29 mouse cellular contexts compared by ENCODE assay signal in genomic region chr16:23838696-23839095, GRCm38 (mm10). TPM values are rescaled to one million over a fixed set of nuclear protein-coding genes. Genes with fewer than 3 reads are reported as not detected.
A peak's percentile ranks its signal among the peaks of the same experiment; 100 is the strongest.
DNase-seq lines count a peak whose midpoint lies in the region; ATAC-seq and TF ChIP-seq lines count a peak whose summit lies in the region.
"Had no signal": no experiment of that assay in that cellular context is flagged by ENCODE, and none has a peak within 500 bp of the region (broad histone marks: within the 10 kb centered on the region; RNA-seq: fewer than 3 reads in every experiment).

No protein-coding gene starts in this region.

- no peaks in the 10 kb centered on the region for H3K36me3 ChIP-seq in hindbrain, embryonic 14.5 days (replicated peaks; ENCODE audit: control insufficient read depth, insufficient read depth)
- no peaks in the 10 kb centered on the region for H3K36me3 ChIP-seq in hindbrain, embryonic 13.5 days
- H3K36me3 ChIP-seq in small intestine, adult 2 months (ENCODE audit: control insufficient read depth, insufficient read depth, low read length): no peaks in the 10 kb centered on the region
- H3K36me3 ChIP-seq: forebrain, embryonic 10.5 days; heart, embryonic 13.5 days; liver, embryonic 13.5 days had no signal

- no peak for TF ChIP-seq POLR2A in small intestine, adult 2 months (IDR thresholded peaks at IDR 0.05; ENCODE audit: low read depth, low read length)

- H3K4me2 ChIP-seq in hindbrain, embryonic 14.5 days (replicated peaks): no peak overlapping the region
- no peak overlapping the region for H3K4me2 ChIP-seq in hindbrain, embryonic 13.5 days
- H3K4me2 ChIP-seq: heart, embryonic 13.5 days; liver, embryonic 13.5 days; lung, embryonic 14.5 days had no signal

- H3K4me1 ChIP-seq in hindbrain, embryonic 14.5 days (replicated peaks; ENCODE audit: control insufficient read depth, insufficient read depth, low read length): no peaks in the 10 kb centered on the region; the same call in 1 of the 2 replicates
- peaks cover 16% of the 10 kb centered on the region for H3K4me1 ChIP-seq in hindbrain, embryonic 13.5 days (replicated peaks)
- no peaks in the 10 kb centered on the region for H3K4me1 ChIP-seq in small intestine, adult 2 months (ENCODE audit: control insufficient read depth, insufficient read depth, insufficient read length, low read length)
- H3K4me1 ChIP-seq: heart, embryonic 13.5 days; liver, embryonic 13.5 days had no signal

- TF ChIP-seq CTCF in small intestine, adult 2 months (IDR thresholded peaks at IDR 0.05; ENCODE audit: extremely low read depth, insufficient read length, insufficient replicate concordance, low read depth, low read length): no peak

- peak; percentile 19; the same call in 1 of the 2 replicates for ATAC-seq in hindbrain, embryonic 14.5 days (ENCODE audit: low FRiP score)
- no peak; the same call in 1 of the 2 replicates for ATAC-seq in hindbrain, embryonic 13.5 days (ENCODE audit: low FRiP score)
- ATAC-seq: forebrain, postnatal 0 days had no signal

- no peak overlapping the region for H3K27ac ChIP-seq in hindbrain, embryonic 14.5 days
- H3K27ac ChIP-seq in hindbrain, embryonic 13.5 days: no peak overlapping the region
- H3K27ac ChIP-seq in small intestine, adult 2 months (ENCODE audit: insufficient read depth, low read depth, low read length): peak overlapping the region; percentile 21
- H3K27ac ChIP-seq: forebrain, embryonic 10.5 days; heart, adult 2 months; heart, embryonic 13.5 days; layer of hippocampus, adult 2 months; liver, embryonic 13.5 days; stomach, postnatal 0 days had no signal

- no peak overlapping the region for H3K9ac ChIP-seq in hindbrain, embryonic 14.5 days
- no peak overlapping the region for H3K9ac ChIP-seq in hindbrain, embryonic 13.5 days
- H3K9ac ChIP-seq: forebrain, postnatal 0 days; heart, embryonic 13.5 days; liver, embryonic 13.5 days; lung, embryonic 14.5 days had no signal

- 57% methylated on average over 7 of the region's 7 CpGs for WGBS in hindbrain, embryonic 14.5 days
- WGBS in hindbrain, embryonic 13.5 days: 52% methylated on average over 7 of the region's 7 CpGs
- WGBS in small intestine, adult 2 months: 46% methylated on average over 7 of the region's 7 CpGs

- no peak overlapping the region for H3K4me3 ChIP-seq in hindbrain, embryonic 14.5 days (replicated peaks; ENCODE audit: low read length)
- no peak overlapping the region for H3K4me3 ChIP-seq in hindbrain, embryonic 13.5 days
- no peak overlapping the region for H3K4me3 ChIP-seq in small intestine, adult 2 months (ENCODE audit: low read depth, low read length)
- H3K4me3 ChIP-seq: forebrain, embryonic 10.5 days; heart, adult 2 months; heart, embryonic 13.5 days; layer of hippocampus, adult 2 months; liver, embryonic 13.5 days; myocyte had no signal

- DNase-seq in hindbrain, embryonic 14.5 days (ENCODE audit: low spot score): no peak
- peak; percentile 18 for DNase-seq in retina, embryonic 14.5 days (ENCODE audit: low spot score)
- DNase-seq in retina, postnatal 1 day: no peak
- DNase-seq in embryo, embryonic 11 days: peak; percentile 26
- DNase-seq in layer of hippocampus, adult 18-20 months (ENCODE audit: low spot score in 2 of 2): no peak
- DNase-seq in ovary, adult 18-20 months (ENCODE audit: low spot score): no peak
- DNase-seq: cerebellum, adult 11-12 months; cerebellum, postnatal 14 days; forebrain, postnatal 0 days; gastrocnemius, postnatal 36 days; heart, adult 2 months; heart, postnatal 14 days; kidney, adult 2 months; kidney, postnatal 14 days; liver, embryonic 13.5 days; lung, embryonic 14.5 days; lung, postnatal 36 days; thymus, adult 2 months had no signal

- no peaks in the 10 kb centered on the region for H3K27me3 ChIP-seq in hindbrain, embryonic 14.5 days (ENCODE audit: control insufficient read depth, insufficient read depth, low read length)
- no peaks in the 10 kb centered on the region for H3K27me3 ChIP-seq in hindbrain, embryonic 13.5 days
- no peaks in the 10 kb centered on the region for H3K27me3 ChIP-seq in small intestine, adult 2 months (ENCODE audit: control insufficient read depth, insufficient read depth, low read length)
- H3K27me3 ChIP-seq: heart, embryonic 13.5 days; liver, embryonic 13.5 days had no signal

- H3K9me3 ChIP-seq in hindbrain, embryonic 14.5 days (ENCODE audit: control insufficient read depth, low read length): no peaks in the 10 kb centered on the region
- H3K9me3 ChIP-seq in hindbrain, embryonic 13.5 days: no peaks in the 10 kb centered on the region
- H3K9me3 ChIP-seq: forebrain, embryonic 10.5 days; heart, embryonic 13.5 days; liver, embryonic 13.5 days had no signal

RNA-seq across cellular contexts. Expression of gene Sst, which starts 52.1 kb away (rescaled TPM):
- polyA plus RNA-seq in hindbrain, embryonic 14.5 days (2014; fragmentation: Nextera tagmentation; extraction: Ambion mirVana): 278 TPM in 2 replicates
- 242 and 252 TPM in 2 replicates for polyA plus RNA-seq in hindbrain, embryonic 13.5 days (2015; fragmentation: Nextera tagmentation; extraction: Ambion mirVana)
- polyA plus RNA-seq in small intestine, adult 2 months (2012; rRNA removed): 132 and 226 TPM in 2 replicates
- 100 to 1,000 TPM; 424 to 470 TPM for total RNA-seq in layer of hippocampus, adult 18-20 months (2021)
- total RNA-seq: adrenal gland, adult 18-20 months; ES-E14; gastrocnemius, adult 18-20 months; gastrocnemius, postnatal 36 days; heart, adult 2 months; heart, postnatal 14 days; megakaryocyte-erythroid progenitor cell, adult 5-6 weeks had no signal
- polyA plus RNA-seq: heart, adult 2 months; kidney, adult 2 months; lung, embryonic 14.5 days; myocyte had no signal

Comparison
In these comparisons a context has a peak if more than half of its experiments do, and no peak if none do; other contexts are left out.
1. DNase-seq: peak in retina, embryonic 14.5 days (single experiment) and embryo, embryonic 11 days (single experiment); none in hindbrain, embryonic 14.5 days (single experiment), retina, postnatal 1 day (single experiment), layer of hippocampus, adult 18-20 months (0 of 2) and ovary, adult 18-20 months (single experiment).